Mouse (Mus musculus) testis, adult 2 months (tissue): ENCODE results near the gene Vps26c. TPM values are rescaled to one million over a fixed set of nuclear protein-coding genes. Genes with fewer than 3 reads are reported as not detected.

Experiments
- H3K27ac ChIP-seq: fragments of 200-500 bp; 2 replicates; pipeline ENCODE4 v1.5.1; 2012; ENCODE audit warnings: low read depth, low read length; ENCODE audit not compliant: control insufficient read depth, insufficient read depth
- H3K27me3 ChIP-seq: fragments of 200-500 bp; 2 replicates; pipeline ENCODE4 v1.6.1; 2012; ENCODE audit warnings: mild to moderate bottlenecking, low read length, moderate library complexity; ENCODE audit not compliant: control insufficient read depth, insufficient read depth
- H3K36me3 ChIP-seq: fragments of 200-500 bp; 2 replicates; pipeline ENCODE4 v1.6.1; 2012; ENCODE audit warnings: mild to moderate bottlenecking, low read length; ENCODE audit not compliant: control insufficient read depth, insufficient read depth
- H3K4me1 ChIP-seq: fragments of 200-500 bp; 2 replicates; pipeline ENCODE4 v1.6.1; 2012; ENCODE audit warnings: low read length; ENCODE audit not compliant: control insufficient read depth, insufficient read depth
- H3K4me3 ChIP-seq: fragments of 200-500 bp; 2 replicates; pipeline ENCODE4 v1.5.1; 2012; ENCODE audit warnings: low read depth, mild to moderate bottlenecking, low read length, moderate library complexity, mixed read lengths; ENCODE audit not compliant: control insufficient read depth
- CTCF ChIP-seq: fragments of 200-500 bp; IDR thresholded peaks from 2 replicates; pipeline ENCODE4 v1.5.1; 2012; ENCODE audit warnings: low read depth, mild to moderate bottlenecking, inconsistent platforms, low read length, moderate library complexity; ENCODE audit not compliant: control insufficient read depth, insufficient read depth, insufficient replicate concordance
- POLR2A ChIP-seq: fragments of 200-500 bp; IDR thresholded peaks from 2 replicates; pipeline ENCODE4 v1.6.1; 2012; ENCODE audit warnings: low read depth, mild to moderate bottlenecking, inconsistent platforms, low read length, moderate library complexity; ENCODE audit not compliant: control insufficient read depth
- polyA plus RNA-seq: library from polyadenylated mRNA; depleted of rRNA; stranded (reverse); fragments of >200 nt; gene quantifications from 2 replicates; pipeline ENCODE4 v1.2.3, GENCODE M21; 2012; rRNA removed

Vps26c gene
- polyA plus RNA-seq, 1 experiment: 14.2 TPM

- Histone ChIP-seq H3K27ac (no peak overlapping the region), H3K4me1 (no peaks in the 10 kb centered on the region), H3K27me3 (no peaks in the 10 kb centered on the region), H3K36me3 (no peaks in the 10 kb centered on the region; the same call in none of the 2 replicates), H3K4me3 (no peak overlapping the region)
- TF ChIP-seq CTCF: no peak
- TF ChIP-seq POLR2A: no peak
Measured at GRCm38 (mm10) chr16:94465900-94466299, 60.7 kb downstream of the Vps26c start.

- H3K36me3 ChIP-seq: no peaks in the 10 kb centered on the region; the same call in none of the 2 replicates
- no peak for TF ChIP-seq CTCF
- TF ChIP-seq POLR2A: no peak
Measured at GRCm38 (mm10) chr16:94464067-94464466, 62.6 kb downstream of the Vps26c start.

GRCm38 (mm10) chr16:94454146-94454545 is 72.5 kb downstream of the Vps26c start:
- Histone ChIP-seq H3K36me3 (peaks cover under 1% of the 10 kb centered on the region; the same call in 1 of the 2 replicates), H3K27ac (no peak overlapping the region), H3K27me3 (no peaks in the 10 kb centered on the region), H3K4me1 (no peaks in the 10 kb centered on the region), H3K4me3 (no peak overlapping the region)
- TF ChIP-seq CTCF (no peak), POLR2A (no peak)

More at GRCm38 (mm10) chr16:94464067-94464466, 62.6 kb downstream of the Vps26c start:
- Histone ChIP-seq H3K4me1 (no peaks in the 10 kb centered on the region), H3K27ac (no peak overlapping the region), H3K27me3 (no peaks in the 10 kb centered on the region), H3K4me3 (no peak overlapping the region)

GRCm38 (mm10) chr16:94452768-94453167 is 73.9 kb downstream of the Vps26c start:
- Histone ChIP-seq H3K27me3 (no peaks in the 10 kb centered on the region), H3K27ac (no peak overlapping the region), H3K4me1 (no peaks in the 10 kb centered on the region), H3K36me3 (peaks cover 1% of the 10 kb centered on the region; the same call in 1 of the 2 replicates), H3K4me3 (no peak overlapping the region)
- TF ChIP-seq CTCF (no peak), POLR2A (no peak)

DNA sequence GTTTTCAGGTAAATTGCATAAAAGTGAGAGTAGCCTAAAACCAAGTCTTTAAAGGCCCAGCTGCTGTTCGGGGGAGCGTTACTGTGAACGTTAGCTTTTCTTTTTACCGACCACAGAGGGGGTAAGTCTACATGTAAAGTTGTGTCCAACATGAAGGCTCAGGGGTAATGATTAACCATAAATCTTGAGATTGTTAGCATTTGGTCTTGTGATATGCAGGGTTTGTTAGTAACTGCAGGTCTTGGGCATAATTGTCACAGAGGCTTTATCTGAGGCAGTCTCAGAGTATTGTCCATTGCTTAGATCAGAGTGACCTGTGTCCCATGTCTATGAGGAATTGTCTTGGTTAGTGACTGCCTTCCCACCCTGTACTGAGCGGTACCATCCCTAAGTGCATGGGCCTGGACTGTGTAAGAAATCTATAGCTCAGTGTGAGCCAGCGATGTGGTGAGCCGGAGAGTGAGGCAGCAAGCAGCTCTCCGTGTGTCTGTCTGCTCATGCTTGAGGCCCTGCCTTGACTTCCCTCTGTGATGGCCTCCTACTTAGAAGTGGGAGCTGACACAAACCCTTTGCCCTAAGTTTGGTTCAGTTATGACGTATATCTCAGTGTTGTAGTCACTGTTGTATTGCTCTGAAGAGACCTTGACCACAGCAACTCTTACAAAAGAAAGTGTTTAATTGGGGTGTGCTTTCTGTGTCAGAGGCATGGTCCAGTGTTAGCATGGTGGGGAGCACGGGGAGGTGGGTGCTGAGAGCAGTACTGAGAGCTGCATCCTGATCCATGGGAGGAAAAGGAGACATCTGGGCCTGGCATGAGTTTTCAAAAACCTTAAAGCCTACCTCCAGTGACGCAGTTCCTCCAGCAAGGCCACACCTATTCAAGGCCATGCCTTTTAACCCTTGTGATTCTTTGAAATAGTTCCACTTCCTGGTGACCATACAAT is 74.8 kb downstream of the Vps26c start:
- Histone ChIP-seq H3K36me3 (peaks cover 1% of the 10 kb centered on the region; the same call in 1 of the 2 replicates), H3K4me1 (no peaks in the 10 kb centered on the region), H3K27me3 (no peaks in the 10 kb centered on the region), H3K4me3 (no peak overlapping the region), H3K27ac (no peak overlapping the region)
- no peak for TF ChIP-seq CTCF
- TF ChIP-seq POLR2A: no peak

DNA sequence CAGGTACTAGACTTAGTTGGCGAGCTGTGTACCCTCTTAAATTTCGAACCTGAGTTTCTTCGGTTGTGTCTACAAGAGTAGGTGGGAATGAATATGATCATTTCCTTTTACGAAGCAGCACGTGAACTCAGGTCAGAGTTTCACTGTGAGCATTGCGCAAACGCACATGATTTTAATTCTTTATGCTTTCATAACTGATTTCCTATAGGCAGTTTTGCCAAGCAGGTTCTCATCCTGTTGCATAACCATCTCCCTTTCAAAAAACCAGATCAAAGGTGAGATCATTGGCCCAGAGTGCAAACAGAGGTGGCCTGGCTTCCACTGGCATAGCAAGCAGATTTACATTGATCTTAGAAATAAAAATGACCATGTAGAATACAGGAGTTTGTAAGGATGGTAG is 77.0 kb downstream of the Vps26c start:
- Histone ChIP-seq H3K36me3 (peaks cover 1% of the 10 kb centered on the region; the same call in 1 of the 2 replicates), H3K4me1 (no peaks in the 10 kb centered on the region), H3K27me3 (no peaks in the 10 kb centered on the region), H3K27ac (no peak overlapping the region), H3K4me3 (no peak overlapping the region)
- no peak for TF ChIP-seq CTCF
- no peak for TF ChIP-seq POLR2A

GRCm38 (mm10) chr16:94449151-94449550 is 77.5 kb downstream of the Vps26c start:
- no peak overlapping the region for H3K4me3 ChIP-seq
- no peaks in the 10 kb centered on the region for H3K27me3 ChIP-seq
- no peaks in the 10 kb centered on the region for H3K4me1 ChIP-seq
- peaks cover 1% of the 10 kb centered on the region; the same call in 1 of the 2 replicates for H3K36me3 ChIP-seq
- TF ChIP-seq CTCF: no peak
- no peak for TF ChIP-seq POLR2A
- no peak overlapping the region for H3K27ac ChIP-seq

Other genes with a start within 250 kb of the Vps26c start
- gene Hlcs, start 213.3 kb downstream of the Vps26c start, polyA plus RNA-seq: 3.5 TPM in 2 replicates
- 0.06 TPM in 1 of 2 replicates, not detected in the other for gene Ripply3, start 198.4 kb downstream of the Vps26c start, polyA plus RNA-seq
- 10.2 and 10.7 TPM in 2 replicates for gene Ttc3, start 156.2 kb downstream of the Vps26c start, polyA plus RNA-seq
- gene Pigp, start 155.0 kb downstream of the Vps26c start, polyA plus RNA-seq: 14.3 and 19.4 TPM in 2 replicates
- gene Dyrk1a, start 43.2 kb upstream of the Vps26c start, polyA plus RNA-seq: 14.0 and 15.0 TPM in 2 replicates